Mouse (Mus musculus) neural tube, embryonic 13.5 days (tissue): ENCODE results near the gene Gm43552. TPM values are rescaled to one million over a fixed set of nuclear protein-coding genes. Genes with fewer than 3 reads are reported as not detected.

Experiments used
- ATAC-seq: fragments of 200-750 bp; cut with Nextera tagmentation; 2 replicates; pipeline ENCODE4 v1.8.0; 2017; ENCODE audit warnings: low read depth, mild to moderate bottlenecking, moderate TSS enrichment, moderate library complexity
- H3K27ac ChIP-seq: fragments of 300-500 bp; sonication (generic); replicated peaks from 2 replicates; pipeline ENCODE4 v1.5.1; 2015; ENCODE audit warnings: moderate library complexity, mild to moderate bottlenecking, inconsistent platforms
- H3K27me3 ChIP-seq: fragments of 300-500 bp; sonication (generic); 2 replicates; pipeline ENCODE4 v1.6.1; 2015; ENCODE audit warnings: mild to moderate bottlenecking, inconsistent platforms
- H3K36me3 ChIP-seq: fragments of 300-500 bp; sonication (generic); 2 replicates; pipeline ENCODE4 v1.6.1; 2015; ENCODE audit warnings: mild to moderate bottlenecking, inconsistent platforms
- H3K4me1 ChIP-seq: fragments of 300-500 bp; sonication (generic); replicated peaks from 2 replicates; pipeline ENCODE4 v1.6.1; 2015; ENCODE audit warnings: inconsistent platforms
- H3K4me2 ChIP-seq: fragments of 300-500 bp; sonication (generic); 2 replicates; pipeline ENCODE4 v1.6.1; 2015; ENCODE audit warnings: inconsistent platforms, mild to moderate bottlenecking, moderate library complexity
- H3K4me3 ChIP-seq: fragments of 300-500 bp; sonication (generic); 2 replicates; pipeline ENCODE4 v1.5.1; 2015; ENCODE audit warnings: mild to moderate bottlenecking, inconsistent platforms
- H3K9ac ChIP-seq: fragments of 300-500 bp; sonication (generic); 2 replicates; pipeline ENCODE4 v1.6.1; 2015; ENCODE audit warnings: moderate library complexity, mild to moderate bottlenecking, inconsistent platforms
- H3K9me3 ChIP-seq: fragments of 300-500 bp; sonication (generic); 2 replicates; pipeline ENCODE4 v1.6.1; 2016; ENCODE audit warnings: inconsistent platforms
- WGBS: fragments of 180-500 bp; shearing (Covaris S2); methylation state at CpG from one replicate; pipeline ENCODE4 v1.1.7; 2015; 5-methylcytosine and 5-hydroxymethylcytosine counted together
- polyA plus RNA-seq: library from polyadenylated mRNA; unstranded; fragments of >200 nt; fragmentation: Nextera tagmentation; extraction: Ambion mirVana; gene quantifications from 2 replicates; pipeline ENCODE4 v1.2.1, GENCODE M21; 2015

Gene Gm43552
- polyA plus RNA-seq, 1 experiment from 2014 or later: not detected

DNA sequence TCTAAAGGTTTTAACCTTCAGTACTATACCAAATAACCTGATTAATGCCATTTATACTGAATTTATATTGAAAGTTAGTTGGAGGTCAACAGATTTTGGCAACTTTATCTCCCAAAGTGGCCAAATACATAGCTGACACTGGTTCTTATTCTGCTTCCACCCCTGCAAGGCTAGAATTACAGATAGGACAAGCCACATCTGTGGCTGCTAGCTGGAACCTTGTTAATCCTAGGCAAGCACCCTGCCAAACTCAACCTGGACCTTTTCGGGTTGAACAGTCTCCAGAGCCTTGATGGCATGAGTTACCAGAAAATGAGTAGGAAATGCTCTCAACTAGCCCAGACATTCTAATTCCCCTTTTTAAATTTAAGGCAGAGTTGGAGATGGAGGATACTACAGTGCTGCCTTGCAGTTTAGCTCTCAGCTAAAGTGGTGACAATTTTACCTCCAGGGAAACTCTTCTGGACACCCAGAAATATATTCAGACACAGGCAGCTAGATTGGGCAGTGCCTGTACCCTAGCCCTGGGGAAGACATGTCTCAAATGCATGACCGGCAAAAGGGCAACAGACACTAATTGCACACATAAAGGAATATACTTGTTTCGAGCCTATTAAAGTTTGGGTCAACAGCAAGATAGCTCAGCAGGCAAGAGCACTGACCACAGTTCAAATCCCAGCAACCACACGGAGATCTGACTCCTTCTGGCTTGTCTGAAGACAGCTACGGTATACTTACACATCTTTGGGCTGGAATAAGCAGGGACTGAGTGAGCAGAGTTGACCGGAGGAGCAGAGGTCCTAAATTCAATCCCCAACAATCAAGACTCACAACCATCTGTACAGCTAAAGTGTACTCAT lies 105.4 kb downstream of the Gm43552 start:
- peaks cover 65% of the 10 kb centered on the region for H3K36me3 ChIP-seq
- no peaks in the 10 kb centered on the region for H3K9me3 ChIP-seq
- no peak overlapping the region for H3K4me2 ChIP-seq
- H3K4me3 ChIP-seq: no peak overlapping the region
- ATAC-seq: no peak
- no peaks in the 10 kb centered on the region for H3K27me3 ChIP-seq
- no peak overlapping the region for H3K27ac ChIP-seq
- peaks cover 26% of the 10 kb centered on the region for H3K4me1 ChIP-seq
- WGBS: 80% methylated on average over 6 of the region's 6 CpGs
- H3K9ac ChIP-seq: no peak overlapping the region

DNA sequence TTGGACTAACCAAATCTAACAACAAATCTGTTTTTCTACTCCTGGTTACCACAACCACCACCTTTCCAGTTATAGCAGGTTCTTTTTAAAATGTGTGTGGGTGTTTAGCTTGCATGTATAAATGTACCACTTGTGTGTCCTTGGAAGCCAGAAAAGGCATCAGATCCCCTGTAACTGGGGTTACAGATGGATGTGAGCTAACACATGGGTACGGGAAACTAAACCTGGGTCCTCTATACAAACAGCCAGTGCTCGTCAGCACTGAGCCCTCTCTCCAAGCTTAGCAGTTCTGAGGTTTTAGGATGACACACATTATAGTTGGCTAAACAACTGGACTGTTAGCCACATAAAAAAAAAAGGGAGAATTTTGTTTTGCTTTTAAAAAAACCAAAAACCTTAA lies 106.9 kb downstream of the Gm43552 start:
- H3K36me3 ChIP-seq: peaks cover 66% of the 10 kb centered on the region
- no peak overlapping the region for H3K4me2 ChIP-seq
- no peaks in the 10 kb centered on the region for H3K27me3 ChIP-seq
- no peak overlapping the region for H3K4me3 ChIP-seq
- no peak overlapping the region for H3K27ac ChIP-seq
- peaks cover 21% of the 10 kb centered on the region for H3K4me1 ChIP-seq
- H3K9ac ChIP-seq: no peak overlapping the region
- no peaks in the 10 kb centered on the region for H3K9me3 ChIP-seq
- WGBS: 65% methylated on average over 2 of the region's 2 CpGs
- ATAC-seq: no peak

Other genes starting within 250 kb of the Gm43552 start
- gene Rfc1, start 157.2 kb downstream of the Gm43552 start, polyA plus RNA-seq: 37.6 and 47.2 TPM in 2 replicates
- gene Klb, start 144.5 kb downstream of the Gm43552 start, polyA plus RNA-seq: 0.13 and 0.18 TPM in 2 replicates
- 632 and 651 TPM in 2 replicates for gene Rpl9, start 101.4 kb downstream of the Gm43552 start, polyA plus RNA-seq
- 60.7 and 63.3 TPM in 2 replicates for gene Lias, start 101.3 kb downstream of the Gm43552 start, polyA plus RNA-seq
- gene Ugdh, start 56.9 kb downstream of the Gm43552 start, polyA plus RNA-seq: 47.1 and 56.8 TPM in 2 replicates
- 185 and 191 TPM in 2 replicates for gene Smim14, start 44.4 kb upstream of the Gm43552 start, polyA plus RNA-seq
- gene Ube2k, start 44.4 kb upstream of the Gm43552 start, polyA plus RNA-seq: 204 and 218 TPM in 2 replicates
- gene Pds5a, start 205.4 kb upstream of the Gm43552 start, polyA plus RNA-seq: 46.3 and 53.9 TPM in 2 replicates